Mouse (Mus musculus): ENCODE data around the gene Ppp1r13l. TPM values are rescaled to one million over a fixed set of nuclear protein-coding genes. Genes with fewer than 3 reads are reported as not detected.
A peak's percentile ranks its signal among the peaks of the same experiment; 100 is the strongest.

Gene Ppp1r13l
- polyA plus RNA-seq, 1 experiment from 2014 or later = 9.6 TPM

- WGBS = under 1% methylated on average over 41 of the region's 41 CpGs
- H3K9me3 ChIP-seq (ENCODE audit: control insufficient read depth, low read depth, low read length) = no peaks in the 10 kb centered on the region
- peaks cover 25% of the 10 kb centered on the region for H3K4me1 ChIP-seq (ENCODE audit: control insufficient read depth, insufficient read depth, low read length)
- peak overlapping the region; percentile 46 for H3K4me3 ChIP-seq (ENCODE audit: low read depth, low read length)
- ATAC-seq (ENCODE audit: insufficient number of reproducible peaks, insufficient read depth, low FRiP score, low read depth) = peak; percentile 2; the same call in 1 of the 2 replicates
- peak overlapping the region; percentile 95 for H3K4me2 ChIP-seq (replicated peaks; ENCODE audit: low read depth, low read length)
- no peaks in the 10 kb centered on the region for H3K36me3 ChIP-seq (ENCODE audit: control insufficient read depth, insufficient read depth, low read length)
- H3K9ac ChIP-seq (replicated peaks; ENCODE audit: low read depth, low read length) = peak overlapping the region; percentile 31; the same call in 1 of the 2 replicates
- H3K27me3 ChIP-seq (ENCODE audit: control insufficient read depth, insufficient read depth, low read length) = no peaks in the 10 kb centered on the region
- peak overlapping the region; percentile 39; the same call in 1 of the 2 replicates for H3K27ac ChIP-seq (ENCODE audit: low read length)
These were observed 17.7 kb upstream of the Ppp1r13l start for GRCm38 (mm10) chr7:19341761-19342409.

GRCm38 (mm10) chr7:19342481-19343027 lies 17.0 kb upstream of the Ppp1r13l start:
- Histone ChIP-seq H3K4me3 (ENCODE audit: low read depth, low read length) (peak overlapping the region; percentile 46), H3K36me3 (ENCODE audit: control insufficient read depth, insufficient read depth, low read length) (no peaks in the 10 kb centered on the region), H3K4me1 (ENCODE audit: control insufficient read depth, insufficient read depth, low read length) (peaks cover 25% of the 10 kb centered on the region), H3K4me2 (replicated peaks; ENCODE audit: low read depth, low read length) (peak overlapping the region; percentile 95), H3K27ac (ENCODE audit: low read length) (peak overlapping the region; percentile 39; the same call in 1 of the 2 replicates), H3K9ac (replicated peaks; ENCODE audit: low read depth, low read length) (peak overlapping the region; percentile 31; the same call in 1 of the 2 replicates), H3K27me3 (ENCODE audit: control insufficient read depth, insufficient read depth, low read length) (no peaks in the 10 kb centered on the region), H3K9me3 (ENCODE audit: control insufficient read depth, low read depth, low read length) (no peaks in the 10 kb centered on the region)
- 2% methylated on average over 27 of the region's 27 CpGs for WGBS
- no peak for ATAC-seq (ENCODE audit: insufficient number of reproducible peaks, insufficient read depth, low FRiP score, low read depth)

- ATAC-seq (ENCODE audit: insufficient number of reproducible peaks, insufficient read depth, low FRiP score, low read depth) = no peak
- Histone ChIP-seq H3K4me1 (ENCODE audit: control insufficient read depth, insufficient read depth, low read length) (peaks cover 25% of the 10 kb centered on the region), H3K9me3 (ENCODE audit: control insufficient read depth, low read depth, low read length) (no peaks in the 10 kb centered on the region), H3K4me2 (replicated peaks; ENCODE audit: low read depth, low read length) (no peak overlapping the region; the same call in 1 of the 2 replicates), H3K27ac (ENCODE audit: low read length) (no peak overlapping the region), H3K27me3 (ENCODE audit: control insufficient read depth, insufficient read depth, low read length) (no peaks in the 10 kb centered on the region), H3K9ac (replicated peaks; ENCODE audit: low read depth, low read length) (no peak overlapping the region), H3K36me3 (ENCODE audit: control insufficient read depth, insufficient read depth, low read length) (peaks cover 4% of the 10 kb centered on the region; the same call in 1 of the 2 replicates), H3K4me3 (ENCODE audit: low read depth, low read length) (no peak overlapping the region)
- under 1% methylated on average over 11 of the region's 11 CpGs for WGBS
These were observed 16.2 kb upstream of the Ppp1r13l start for GRCm38 (mm10) chr7:19343210-19343808.

DNA sequence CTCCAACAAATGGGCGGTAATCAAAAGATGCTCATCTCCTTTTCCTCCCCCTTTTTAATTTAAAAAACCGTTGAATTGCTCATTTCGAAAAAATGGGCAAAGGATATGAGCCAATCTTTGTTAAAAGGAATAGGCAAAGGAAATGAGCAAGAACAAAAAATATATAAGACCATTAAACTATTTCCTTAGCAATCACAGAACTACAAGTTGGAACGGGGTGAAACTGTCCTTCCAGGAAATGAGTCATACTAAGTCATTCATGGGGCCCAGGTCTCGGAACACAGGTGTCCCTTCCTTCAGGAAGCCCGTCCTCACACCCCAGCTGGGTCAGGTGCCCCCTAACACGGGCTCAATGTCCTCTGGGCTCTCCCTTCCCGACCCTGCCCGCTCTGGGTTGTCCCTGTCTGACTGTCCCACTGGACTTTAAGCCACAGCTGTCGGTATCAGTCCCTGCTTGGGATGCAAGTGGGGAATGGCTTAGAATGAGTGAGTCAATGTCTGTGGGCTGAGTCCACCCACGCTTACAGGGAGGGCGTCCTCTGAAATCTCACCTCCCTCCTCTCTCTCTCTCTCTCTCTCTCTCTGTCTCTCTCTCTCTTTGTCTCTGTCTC lies 15.2 kb upstream of the Ppp1r13l start, which contains the start of gene Ercc1:
Ercc1 (plus strand) TSS at position 542 of the 611 bp plus-strand sequence.
- Histone ChIP-seq H3K27ac (ENCODE audit: low read length) (peak within 1 kb of the TSS; percentile 62; the same call in 1 of the 2 replicates), H3K4me2 (replicated peaks; ENCODE audit: low read depth, low read length) (peak within 1 kb of the TSS; percentile 82), H3K4me3 (ENCODE audit: low read depth, low read length) (peak within 1 kb of the TSS; percentile 47), H3K36me3 (ENCODE audit: control insufficient read depth, insufficient read depth, low read length) (peaks cover 11% of the 10 kb centered on the region; the same call in 1 of the 2 replicates), H3K9ac (replicated peaks; ENCODE audit: low read depth, low read length) (peak within 1 kb of the TSS; percentile 34), H3K9me3 (ENCODE audit: control insufficient read depth, low read depth, low read length) (no peaks in the 10 kb centered on the region), H3K4me1 (ENCODE audit: control insufficient read depth, insufficient read depth, low read length) (peaks cover 25% of the 10 kb centered on the region), H3K27me3 (ENCODE audit: control insufficient read depth, insufficient read depth, low read length) (no peaks in the 10 kb centered on the region)
- WGBS = 27% methylated on average over 12 of the region's 12 CpGs
- ATAC-seq (ENCODE audit: insufficient number of reproducible peaks, insufficient read depth, low FRiP score, low read depth) = no peak

- peaks cover 11% of the 10 kb centered on the region; the same call in 1 of the 2 replicates for H3K36me3 ChIP-seq (ENCODE audit: control insufficient read depth, insufficient read depth, low read length)
- no peaks in the 10 kb centered on the region for H3K27me3 ChIP-seq (ENCODE audit: control insufficient read depth, insufficient read depth, low read length)
- under 1% methylated on average over 31 of the region's 31 CpGs for WGBS
- ATAC-seq (ENCODE audit: insufficient number of reproducible peaks, insufficient read depth, low FRiP score, low read depth) = peak; percentile 94
- peak overlapping the region; percentile 34 for H3K9ac ChIP-seq (replicated peaks; ENCODE audit: low read depth, low read length)
- H3K4me2 ChIP-seq (replicated peaks; ENCODE audit: low read depth, low read length) = peak overlapping the region; percentile 82
- H3K4me1 ChIP-seq (ENCODE audit: control insufficient read depth, insufficient read depth, low read length) = peaks cover 25% of the 10 kb centered on the region
- H3K4me3 ChIP-seq (ENCODE audit: low read depth, low read length) = peak overlapping the region; percentile 47
- H3K9me3 ChIP-seq (ENCODE audit: control insufficient read depth, low read depth, low read length) = no peaks in the 10 kb centered on the region
- peak overlapping the region; percentile 62; the same call in 1 of the 2 replicates for H3K27ac ChIP-seq (ENCODE audit: low read length)
These were observed 14.5 kb upstream of the Ppp1r13l start for GRCm38 (mm10) chr7:19344938-19345471.

GRCm38 (mm10) chr7:19349188-19349915 lies 10.2 kb upstream of the Ppp1r13l start:
- Histone ChIP-seq H3K4me3 (ENCODE audit: low read depth, low read length) (no peak overlapping the region), H3K27ac (ENCODE audit: low read length) (no peak overlapping the region), H3K9me3 (ENCODE audit: control insufficient read depth, low read depth, low read length) (no peaks in the 10 kb centered on the region), H3K9ac (replicated peaks; ENCODE audit: low read depth, low read length) (no peak overlapping the region), H3K4me2 (replicated peaks; ENCODE audit: low read depth, low read length) (no peak overlapping the region), H3K4me1 (ENCODE audit: control insufficient read depth, insufficient read depth, low read length) (peaks cover 10% of the 10 kb centered on the region), H3K27me3 (ENCODE audit: control insufficient read depth, insufficient read depth, low read length) (no peaks in the 10 kb centered on the region), H3K36me3 (ENCODE audit: control insufficient read depth, insufficient read depth, low read length) (peaks cover 38% of the 10 kb centered on the region)
- ATAC-seq (ENCODE audit: insufficient number of reproducible peaks, insufficient read depth, low FRiP score, low read depth) = no peak
- WGBS = 85% methylated on average over 13 of the region's 13 CpGs

DNA sequence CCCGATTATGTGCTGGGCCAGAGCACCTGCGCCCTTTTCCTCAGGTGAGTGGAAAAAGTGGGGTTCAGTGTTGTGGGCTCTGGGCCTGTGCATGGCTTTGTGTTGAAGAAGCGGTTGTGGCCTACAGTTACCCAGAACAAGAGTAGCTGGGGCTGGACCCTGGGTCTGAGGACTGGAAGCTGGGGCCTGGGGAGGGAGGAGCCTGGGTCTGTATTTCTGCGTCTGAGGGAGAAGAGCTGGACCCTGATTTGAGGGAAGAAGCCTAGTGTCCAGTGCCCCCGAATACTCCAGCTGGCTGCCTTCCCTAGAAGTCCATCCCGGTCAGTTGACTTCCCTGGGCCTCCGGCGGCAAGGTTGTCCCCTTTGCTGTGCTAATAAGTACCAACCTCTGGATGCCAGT lies 9.3 kb upstream of the Ppp1r13l start:
- Histone ChIP-seq H3K4me1 (ENCODE audit: control insufficient read depth, insufficient read depth, low read length) (peaks cover 9% of the 10 kb centered on the region), H3K9ac (replicated peaks; ENCODE audit: low read depth, low read length) (no peak overlapping the region), H3K27me3 (ENCODE audit: control insufficient read depth, insufficient read depth, low read length) (no peaks in the 10 kb centered on the region), H3K36me3 (ENCODE audit: control insufficient read depth, insufficient read depth, low read length) (peaks cover 46% of the 10 kb centered on the region), H3K9me3 (ENCODE audit: control insufficient read depth, low read depth, low read length) (no peaks in the 10 kb centered on the region), H3K4me3 (ENCODE audit: low read depth, low read length) (no peak overlapping the region), H3K27ac (ENCODE audit: low read length) (no peak overlapping the region), H3K4me2 (replicated peaks; ENCODE audit: low read depth, low read length) (no peak overlapping the region)
- WGBS = 92% methylated on average over 8 of the region's 8 CpGs
- ATAC-seq (ENCODE audit: insufficient number of reproducible peaks, insufficient read depth, low FRiP score, low read depth) = no peak

All from stomach, embryonic 14.5 days (tissue).